In the genomic region with DNA sequence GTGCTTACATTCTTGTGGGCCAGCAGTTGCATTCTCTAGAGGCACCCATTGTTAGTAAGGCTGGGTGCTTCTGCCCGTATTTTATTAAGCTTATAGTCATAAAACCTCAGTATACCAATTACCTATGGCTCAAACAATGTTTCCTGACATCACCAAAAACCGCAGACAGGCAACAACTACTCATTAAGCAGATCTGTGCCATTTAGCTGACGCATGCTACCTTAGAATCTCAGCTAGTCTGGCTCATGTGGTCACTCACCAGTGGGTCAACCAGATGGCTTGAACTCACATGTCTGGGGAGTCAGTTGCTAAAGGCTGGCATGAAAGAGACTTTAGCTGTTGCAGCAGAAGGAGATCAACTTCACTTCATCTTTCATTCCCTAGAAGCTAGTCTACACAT, we compare ENCODE assay signal across 23 mouse cellular contexts.
DNase-seq lines count a peak whose midpoint lies in the region; TF ChIP-seq lines count a peak whose summit lies in the region.
"Had no signal": no experiment of that assay in that cellular context is flagged by ENCODE, and none has a peak within 500 bp of the region (broad histone marks: within the 10 kb centered on the region; RNA-seq: fewer than 3 reads in every experiment).

No protein-coding gene starts in this region.

- H3ac ChIP-seq in C2C12 (ENCODE audit: control insufficient read depth, insufficient read length, low read depth) (no peak overlapping the region), myocyte (ENCODE audit: control insufficient read depth, insufficient read length) (no peak overlapping the region)

- peak overlapping the region; percentile 44 for H3K4me2 ChIP-seq in myocyte (ENCODE audit: low read depth)
- H3K4me2 ChIP-seq: embryonic facial prominence, embryonic 13.5 days; embryonic facial prominence, embryonic 15.5 days; forebrain, embryonic 13.5 days; forebrain, embryonic 15.5 days had no signal

- no peaks in the 10 kb centered on the region for H3K79me3 ChIP-seq in C2C12 (ENCODE audit: low read depth)

- intact Hi-C loops in left cerebral cortex, postnatal 25 days (cut with DNase I): no loop called here

- H3K4me3 ChIP-seq in C2C12 (ENCODE audit: insufficient read depth, poor library complexity, severe bottlenecking) (no peak overlapping the region), myocyte (no peak overlapping the region)
- H3K4me3 ChIP-seq: embryonic facial prominence, embryonic 13.5 days; embryonic facial prominence, embryonic 15.5 days; erythroblast, embryonic 14.5 days; forebrain, embryonic 10.5 days; forebrain, embryonic 13.5 days; forebrain, embryonic 15.5 days had no signal

- DNase-seq in 3134 (ENCODE audit: extremely low read depth, insufficient read length, low spot score): peak; percentile 50
- no peak for DNase-seq in kidney, adult 8-10 months
- DNase-seq in left cerebral cortex, postnatal 25 days (ENCODE audit: low spot score in 2 of 2): no peak
- DNase-seq: adrenal gland, adult 2 months; adrenal gland, postnatal 10 days; adrenal gland, postnatal 25 days; B cell, adult 2 months; cerebellum, adult 11 months; cerebellum, adult 18-20 months; cerebellum, adult 8-10 months; cerebellum, adult 9-11 months; cerebellum, postnatal 14 days; cerebellum, postnatal 36 days; embryo, embryonic 11 days; forebrain, postnatal 0 days had no signal

- H3K36me3 ChIP-seq in C2C12 (ENCODE audit: control insufficient read depth, insufficient read depth) (no peaks in the 10 kb centered on the region), myocyte (ENCODE audit: control insufficient read depth, insufficient read depth) (no peaks in the 10 kb centered on the region)
- H3K36me3 ChIP-seq: embryonic facial prominence, embryonic 13.5 days; embryonic facial prominence, embryonic 15.5 days; forebrain, embryonic 10.5 days; forebrain, embryonic 15.5 days had no signal

- H3K27me3 ChIP-seq in C2C12 (ENCODE audit: control insufficient read depth, insufficient read depth, insufficient read length): no peaks in the 10 kb centered on the region
- H3K27me3 ChIP-seq in myocyte (ENCODE audit: control insufficient read depth, insufficient read depth, insufficient read length): no peaks in the 10 kb centered on the region
- H3K27me3 ChIP-seq: embryonic facial prominence, embryonic 13.5 days; embryonic facial prominence, embryonic 15.5 days; forebrain, embryonic 13.5 days; forebrain, embryonic 15.5 days had no signal

- H3K79me2 ChIP-seq in C2C12 (ENCODE audit: control insufficient read depth, insufficient read depth): no peaks in the 10 kb centered on the region
- H3K79me2 ChIP-seq in myocyte (ENCODE audit: control insufficient read depth, insufficient read depth): no peaks in the 10 kb centered on the region

- no peak for TF ChIP-seq CTCF in C2C12 (IDR thresholded peaks at IDR 0.05; ENCODE audit: control insufficient read depth, insufficient read depth, insufficient read length)

- TF ChIP-seq POLR2A in myocyte (IDR thresholded peaks at IDR 0.05; ENCODE audit: insufficient read length, low read depth): no peak

TF ChIP-seq in C2C12, 6 proteins besides CTCF, POLR2A, EP300 and RAD21:
- no peak for TF ChIP-seq MYOG (IDR thresholded peaks at IDR 0.05; ENCODE audit: control insufficient read depth, extremely low read depth, insufficient read length)
- peak; percentile 31 for TF ChIP-seq USF1 (IDR thresholded peaks at IDR 0.05; ENCODE audit: low read depth)
- TF ChIP-seq FOSL1 (IDR thresholded peaks at IDR 0.05; ENCODE audit: insufficient read depth, low read length, poor library complexity, severe bottlenecking): peak; percentile 72
- TF ChIP-seq MAX (IDR thresholded peaks at IDR 0.05): peak; percentile 87
- TF ChIP-seq CEBPB (IDR thresholded peaks at IDR 0.05; ENCODE audit: low read depth): peak; percentile 8
- TF ChIP-seq MYOD1 (IDR thresholded peaks at IDR 0.05; ENCODE audit: control insufficient read depth, insufficient read length, low read depth): peak; percentile 56

TF ChIP-seq in myocyte, 11 proteins besides CTCF, POLR2A, EP300 and RAD21:
- peak; percentile 61 for TF ChIP-seq MAX (IDR thresholded peaks at IDR 0.05; ENCODE audit: low read depth)
- peak; percentile 61 for TF ChIP-seq CEBPB (IDR thresholded peaks at IDR 0.05; ENCODE audit: insufficient read depth, poor library complexity, severe bottlenecking)
- no peak for TF ChIP-seq SRF (IDR thresholded peaks at IDR 0.05; ENCODE audit: control insufficient read depth, insufficient read length, low read depth)
- no peak for TF ChIP-seq POLR2AphosphoS2 (IDR thresholded peaks at IDR 0.05; ENCODE audit: insufficient read length, low read depth)
- TF ChIP-seq TCF12 (IDR thresholded peaks at IDR 0.05; ENCODE audit: insufficient read depth, poor library complexity, severe bottlenecking): no peak
- peak in 2 of 3 experiments; percentile 36 to 50 for TF ChIP-seq MYOD1 (IDR thresholded peaks at IDR 0.05; ENCODE audit: control insufficient read depth in 1 of 3, insufficient read length in 2 of 3, low read depth in 2 of 3)
- no peak for TF ChIP-seq E2F4 (IDR thresholded peaks at IDR 0.05; ENCODE audit: insufficient read depth)
- TF ChIP-seq REST (IDR thresholded peaks at IDR 0.05; ENCODE audit: insufficient read depth, insufficient read length): no peak
- no peak for TF ChIP-seq TCF3 (IDR thresholded peaks at IDR 0.05; ENCODE audit: insufficient read length, low read depth)
- TF ChIP-seq MYOG (IDR thresholded peaks at IDR 0.05; ENCODE audit: control insufficient read depth in 1 of 3, insufficient read depth in 1 of 3, insufficient read length in 2 of 3, low read depth in 2 of 3): peak in 1 of 3 experiments; percentile 27
- TF ChIP-seq USF1 (IDR thresholded peaks at IDR 0.05; ENCODE audit: low read depth): peak; percentile 8
TF ChIP-seq in myocyte: peak in this region for 5.
